Mouse (Mus musculus) heart, embryonic 14.5 days (tissue): ENCODE data around the gene Nudt17. TPM values are rescaled to one million over a fixed set of nuclear protein-coding genes. Genes with fewer than 3 reads are reported as not detected.

ENCODE experiments used
- ATAC-seq: fragments of 200-750 bp; cut with Nextera tagmentation; 2 replicates; pipeline ENCODE4 v1.8.0; 2017; ENCODE audit warnings: low read depth, moderate TSS enrichment; ENCODE audit not compliant: insufficient number of reproducible peaks, insufficient read depth, low FRiP score
- H3K27ac ChIP-seq, 2 experiments: fragments of 200-500 bp in 1 of 2; fragments of 300-500 bp in 1 of 2; sonication (generic) in 1 of 2; replicated peaks in 1 of 2; 2 replicates each; pipeline ENCODE4 v1.5.1; 2012 to 2014; ENCODE audit warnings: low read depth in 2 of 2, low read length in 2 of 2, control low read depth in 1 of 2, mild to moderate bottlenecking in 1 of 2, mixed read lengths in 1 of 2; ENCODE audit not compliant: control insufficient read depth in 1 of 2, insufficient read depth in 1 of 2
- H3K27me3 ChIP-seq: fragments of 300-500 bp; sonication (generic); 2 replicates; pipeline ENCODE4 v1.6.1; 2014; ENCODE audit warnings: mild to moderate bottlenecking, low read length, control low read depth; ENCODE audit not compliant: control insufficient read depth, insufficient read depth
- H3K36me3 ChIP-seq: fragments of 300-500 bp; sonication (generic); 2 replicates; pipeline ENCODE4 v1.6.1; 2014; ENCODE audit warnings: mild to moderate bottlenecking, control low read depth, low read length, mixed read lengths; ENCODE audit not compliant: control insufficient read depth, insufficient read depth
- H3K4me1 ChIP-seq, 2 experiments: fragments of 200-500 bp in 1 of 2; fragments of 300-500 bp in 1 of 2; sonication (generic) in 1 of 2; 2 replicates each; pipeline ENCODE4 v1.6.1; 2012 to 2014; ENCODE audit warnings: low read length in 2 of 2, control low read depth in 1 of 2, mixed read lengths in 1 of 2; ENCODE audit not compliant: control insufficient read depth in 2 of 2, insufficient read depth in 2 of 2
- H3K4me2 ChIP-seq: fragments of 300-500 bp; sonication (generic); 2 replicates; pipeline ENCODE4 v1.6.1; 2014; ENCODE audit warnings: mild to moderate bottlenecking, low read length
- H3K4me3 ChIP-seq, 2 experiments: fragments of 200-500 bp in 1 of 2; fragments of 300-500 bp in 1 of 2; sonication (generic) in 1 of 2; 2 replicates each; pipeline ENCODE4 v1.5.1; 2012 to 2014; ENCODE audit warnings: low read length in 2 of 2, mild to moderate bottlenecking in 2 of 2, control low read depth in 1 of 2, low read depth in 1 of 2, moderate library complexity in 1 of 2; ENCODE audit not compliant: control insufficient read depth in 1 of 2, insufficient read depth in 1 of 2
- H3K9ac ChIP-seq: fragments of 300-500 bp; sonication (generic); 2 replicates; pipeline ENCODE4 v1.6.1; 2014; ENCODE audit warnings: mild to moderate bottlenecking, low read length
- H3K9me3 ChIP-seq: fragments of 300-500 bp; sonication (generic); 2 replicates; pipeline ENCODE4 v1.6.1; 2016; ENCODE audit warnings: low read length, control low read depth; ENCODE audit not compliant: control insufficient read depth
- WGBS: fragments of 180-500 bp; shearing (Covaris S2); extraction: QIAGEN DNeasy Blood & Tissue Kit; methylation state at CpG from one replicate; pipeline ENCODE4 v1.1.7; 2014; 5-methylcytosine and 5-hydroxymethylcytosine counted together
- polyA plus RNA-seq: library from polyadenylated mRNA; unstranded; fragments of >200 nt; fragmentation: Nextera tagmentation; extraction: Ambion mirVana; gene quantifications from 2 replicates; pipeline ENCODE4 v1.2.1, GENCODE M21; 2014

Nudt17 gene
- polyA plus RNA-seq, 1 experiment from 2014 or later: 8.8 TPM

GRCm38 (mm10) chr3:96680269-96680956 is 27.9 kb downstream of the Nudt17 start:
- Histone ChIP-seq H3K27me3 (peaks cover 46% of the 10 kb centered on the region), H3K4me3 (no peak overlapping the region), H3K27ac (no peak overlapping the region), H3K4me2 (no peak overlapping the region), H3K9ac (no peak overlapping the region), H3K36me3 (no peaks in the 10 kb centered on the region), H3K4me1 (peaks cover 0 to 3% of the 10 kb centered on the region in 2 experiments; a peak in 1 of 4 replicates), H3K9me3 (no peaks in the 10 kb centered on the region)
- no peak for ATAC-seq
- 21% methylated on average over 12 of the region's 12 CpGs for WGBS

DNA sequence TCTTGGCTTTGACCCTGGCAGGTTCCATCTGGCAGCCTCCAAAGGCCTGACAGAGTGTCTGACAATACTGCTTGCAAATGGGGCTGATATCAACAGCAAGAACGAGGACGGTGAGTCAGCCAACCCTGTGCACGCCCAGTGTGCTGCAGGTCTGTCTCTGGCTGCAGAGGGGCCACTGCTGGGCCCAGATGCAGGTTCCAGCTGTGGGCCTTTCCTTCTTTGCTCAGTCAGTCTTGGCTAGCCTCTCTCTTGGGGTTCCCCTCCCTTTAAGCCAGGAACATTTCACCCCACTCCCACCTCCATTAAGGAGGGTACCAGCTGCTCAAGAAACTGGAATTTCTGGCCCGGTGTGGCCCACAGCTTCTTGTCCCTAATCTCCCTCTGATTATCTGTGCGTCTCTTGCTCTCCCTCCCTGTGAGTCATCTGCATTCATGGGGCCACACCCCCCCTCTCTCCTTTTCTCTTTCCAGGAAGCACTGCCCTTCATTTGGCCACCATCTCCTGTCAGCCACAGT is 29.1 kb downstream of the Nudt17 start:
- Histone ChIP-seq H3K4me3 (no peak overlapping the region), H3K9me3 (no peaks in the 10 kb centered on the region), H3K4me2 (no peak overlapping the region), H3K27me3 (peaks cover 36% of the 10 kb centered on the region), H3K27ac (no peak overlapping the region), H3K4me1 (no peaks in the 10 kb centered on the region), H3K9ac (no peak overlapping the region), H3K36me3 (no peaks in the 10 kb centered on the region)
- WGBS: 9% methylated on average over 5 of the region's 5 CpGs
- ATAC-seq: no peak

- Histone ChIP-seq H3K27ac (no peak overlapping the region), H3K9ac (no peak overlapping the region), H3K9me3 (no peaks in the 10 kb centered on the region), H3K27me3 (peaks cover 29% of the 10 kb centered on the region), H3K36me3 (no peaks in the 10 kb centered on the region), H3K4me1 (no peaks in the 10 kb centered on the region), H3K4me2 (no peak overlapping the region), H3K4me3 (no peak overlapping the region)
- no peak for ATAC-seq
- WGBS: 61% methylated on average over 7 of the region's 7 CpGs
Observed at GRCm38 (mm10) chr3:96678456-96678855, 29.9 kb downstream of the Nudt17 start.

GRCm38 (mm10) chr3:96675690-96676089 is 32.7 kb downstream of the Nudt17 start:
- Histone ChIP-seq H3K27ac (no peak overlapping the region), H3K4me2 (no peak overlapping the region), H3K9ac (no peak overlapping the region), H3K27me3 (peaks cover 13% of the 10 kb centered on the region), H3K4me1 (peaks cover 0 to under 1% of the 10 kb centered on the region in 2 experiments; a peak in 1 of 4 replicates), H3K9me3 (no peaks in the 10 kb centered on the region), H3K4me3 (no peak overlapping the region), H3K36me3 (no peaks in the 10 kb centered on the region)
- WGBS: 57% methylated on average over 3 of the region's 3 CpGs
- ATAC-seq: no peak

GRCm38 (mm10) chr3:96675171-96675570 is 33.2 kb downstream of the Nudt17 start:
- 83% methylated on average over 3 of the region's 3 CpGs for WGBS
- Histone ChIP-seq H3K36me3 (no peaks in the 10 kb centered on the region), H3K4me2 (no peak overlapping the region), H3K9me3 (no peaks in the 10 kb centered on the region), H3K27ac (no peak overlapping the region), H3K9ac (no peak overlapping the region), H3K27me3 (peaks cover 8% of the 10 kb centered on the region), H3K4me3 (no peak overlapping the region), H3K4me1 (peaks cover 3 to 5% of the 10 kb centered on the region in 2 experiments; a peak in 3 of 4 replicates)
- ATAC-seq: no peak

DNA sequence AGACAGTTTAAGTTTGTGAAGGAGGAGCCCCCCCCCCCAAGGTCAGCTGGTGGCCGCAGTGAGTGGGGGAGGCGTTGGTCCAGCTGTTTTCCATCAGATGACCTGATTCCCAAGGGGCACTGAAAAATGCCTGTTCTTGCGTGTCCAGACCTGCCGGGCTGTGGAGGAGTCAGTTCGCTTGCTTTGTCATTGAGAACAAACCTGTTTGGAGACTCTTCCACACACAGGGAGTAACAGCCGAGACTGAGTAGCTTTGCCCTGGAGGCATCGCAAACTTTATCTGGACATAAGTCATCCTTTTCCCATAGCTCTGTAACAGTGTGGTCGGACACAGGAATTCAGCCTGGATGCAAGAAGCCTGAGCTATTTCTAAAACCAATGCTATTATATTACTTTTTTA is 33.9 kb downstream of the Nudt17 start:
- Histone ChIP-seq H3K27ac (no peak overlapping the region), H3K4me1 (peaks cover 5 to 6% of the 10 kb centered on the region in 2 experiments; a peak in 3 of 4 replicates), H3K36me3 (no peaks in the 10 kb centered on the region), H3K4me2 (no peak overlapping the region), H3K27me3 (peaks cover under 1% of the 10 kb centered on the region; the same call in 1 of the 2 replicates), H3K4me3 (no peak overlapping the region), H3K9ac (no peak overlapping the region), H3K9me3 (no peaks in the 10 kb centered on the region)
- ATAC-seq: no peak
- 51% methylated on average over 8 of the region's 8 CpGs for WGBS

DNA sequence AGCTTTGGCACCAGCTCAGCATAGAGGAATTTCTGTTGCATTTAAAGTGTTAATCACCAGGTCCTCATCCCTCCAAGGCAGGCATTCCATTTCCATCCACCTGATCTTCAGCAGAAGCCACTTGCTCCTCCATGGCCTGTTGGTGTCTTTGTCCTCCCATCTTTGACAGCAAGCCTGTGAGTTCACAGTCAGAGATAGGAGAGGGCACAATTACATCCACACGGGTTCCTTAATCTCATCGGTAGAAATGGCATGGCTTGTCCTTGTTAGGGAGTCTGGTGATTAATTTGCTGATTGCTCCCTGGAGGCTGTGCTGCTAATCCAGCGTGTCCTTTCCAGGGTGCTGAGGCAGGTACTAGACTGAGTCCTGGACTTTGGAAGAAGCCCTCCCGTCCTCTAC is 34.8 kb downstream of the Nudt17 start:
- 71% methylated on average over 4 of the region's 4 CpGs for WGBS
- no peak overlapping the region for H3K27ac ChIP-seq
- peaks cover 5 to 6% of the 10 kb centered on the region in 2 experiments; a peak in 3 of 4 replicates for H3K4me1 ChIP-seq
- H3K36me3 ChIP-seq: no peaks in the 10 kb centered on the region
- no peak overlapping the region for H3K9ac ChIP-seq
- H3K27me3 ChIP-seq: no peaks in the 10 kb centered on the region
- no peak overlapping the region for H3K4me2 ChIP-seq
- H3K4me3 ChIP-seq: no peak overlapping the region
- H3K9me3 ChIP-seq: no peaks in the 10 kb centered on the region
- ATAC-seq: no peak
